Mouse (Mus musculus): ENCODE measurements around the gene Rom1. TPM values are rescaled to one million over a fixed set of nuclear protein-coding genes. Genes with fewer than 3 reads are reported as not detected.

Gene Rom1
- polyA plus RNA-seq, 1 experiment from 2014 or later = 1.7 TPM

GRCm38 (mm10) chr19:8966198-8966589 lies 37.0 kb upstream of the Rom1 start:
- Histone ChIP-seq H3K9me3 (replicated peaks; ENCODE audit: control insufficient read depth, low read length) (no peaks in the 10 kb centered on the region), H3K4me2 (peak overlapping the region; percentile 80), H3K4me1 (ENCODE audit: control insufficient read depth, insufficient read depth, low read length) (peaks cover 9% of the 10 kb centered on the region), H3K27ac (ENCODE audit: low read depth, low read length) (peak overlapping the region; percentile 90), H3K9ac (ENCODE audit: low read depth, low read length) (peak overlapping the region; percentile 87), H3K4me3 (ENCODE audit: low read depth, low read length) (peak overlapping the region; percentile 70), H3K36me3 (ENCODE audit: control insufficient read depth, insufficient read depth, low read length) (peaks cover 50% of the 10 kb centered on the region), H3K27me3 (ENCODE audit: control insufficient read depth, insufficient read depth, low read length) (no peaks in the 10 kb centered on the region)
- ATAC-seq (replicated peaks; ENCODE audit: insufficient number of reproducible peaks, low FRiP score, low TSS enrichment) = no peak
- 36% methylated on average over 5 of the region's 5 CpGs for WGBS (ENCODE audit: insufficient replicate concordance)

DNA sequence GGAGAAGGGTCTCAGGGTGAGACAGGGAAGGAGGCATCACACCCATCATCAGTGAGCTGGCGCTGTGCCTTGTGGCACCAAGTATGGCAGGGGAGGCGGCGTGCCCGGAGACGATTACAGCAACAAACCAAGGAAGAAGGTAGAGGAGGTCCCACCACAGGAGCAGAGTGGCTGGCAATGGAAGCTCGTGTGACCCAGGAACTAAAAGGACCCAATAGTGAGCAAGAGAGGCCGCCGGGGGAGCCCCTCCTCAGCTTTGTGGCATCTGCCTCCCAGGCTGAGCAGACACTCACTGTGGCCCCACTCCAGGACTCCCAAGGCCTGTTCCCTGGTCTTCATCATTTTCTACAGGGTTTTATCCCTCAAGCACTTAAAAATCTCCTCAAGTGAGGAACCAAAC lies 36.6 kb upstream of the Rom1 start:
- Histone ChIP-seq H3K27ac (ENCODE audit: low read depth, low read length) (peak overlapping the region; percentile 90), H3K27me3 (ENCODE audit: control insufficient read depth, insufficient read depth, low read length) (no peaks in the 10 kb centered on the region), H3K9me3 (replicated peaks; ENCODE audit: control insufficient read depth, low read length) (no peaks in the 10 kb centered on the region), H3K9ac (ENCODE audit: low read depth, low read length) (peak overlapping the region; percentile 87), H3K4me1 (ENCODE audit: control insufficient read depth, insufficient read depth, low read length) (peaks cover 9% of the 10 kb centered on the region), H3K4me2 (peak overlapping the region; percentile 80), H3K36me3 (ENCODE audit: control insufficient read depth, insufficient read depth, low read length) (peaks cover 46% of the 10 kb centered on the region), H3K4me3 (ENCODE audit: low read depth, low read length) (peak overlapping the region; percentile 70)
- ATAC-seq (replicated peaks; ENCODE audit: insufficient number of reproducible peaks, low FRiP score, low TSS enrichment) = no peak
- WGBS (ENCODE audit: insufficient replicate concordance) = 63% methylated on average over 8 of the region's 8 CpGs

DNA sequence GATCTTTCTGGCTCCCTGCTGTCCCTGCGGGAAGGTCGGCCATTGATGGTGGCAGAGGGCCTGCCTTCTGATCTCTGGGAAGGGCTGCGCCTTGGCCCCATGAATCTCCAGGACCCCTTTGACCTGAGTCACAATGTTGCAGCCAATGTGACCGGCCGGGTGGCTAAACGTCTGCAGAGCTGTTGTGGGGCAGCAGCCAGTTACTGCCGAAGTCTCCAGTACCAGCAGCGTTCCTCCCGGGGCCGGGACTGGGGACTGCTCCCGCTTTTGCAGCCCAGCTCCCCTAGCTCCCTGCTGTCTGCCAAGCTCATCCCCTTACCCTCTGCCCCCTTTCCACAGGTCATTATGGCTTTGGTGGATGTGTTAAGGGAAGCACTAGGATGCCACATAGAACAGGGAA lies 35.9 kb upstream of the Rom1 start:
- ATAC-seq (replicated peaks; ENCODE audit: insufficient number of reproducible peaks, low FRiP score, low TSS enrichment) = no peak
- H3K27me3 ChIP-seq (ENCODE audit: control insufficient read depth, insufficient read depth, low read length) = no peaks in the 10 kb centered on the region
- H3K4me1 ChIP-seq (ENCODE audit: control insufficient read depth, insufficient read depth, low read length) = peaks cover 9% of the 10 kb centered on the region
- H3K9ac ChIP-seq (ENCODE audit: low read depth, low read length) = 0 out of 2 replicates have a peak overlapping the region, but pooled peaks have one; percentile 16
- H3K9me3 ChIP-seq (replicated peaks; ENCODE audit: control insufficient read depth, low read length) = no peaks in the 10 kb centered on the region
- H3K4me2 ChIP-seq = no peak overlapping the region
- 86% methylated on average over 11 of the region's 11 CpGs for WGBS (ENCODE audit: insufficient replicate concordance)
- H3K27ac ChIP-seq (ENCODE audit: low read depth, low read length) = no peak overlapping the region; the same call in 1 of the 2 replicates
- H3K36me3 ChIP-seq (ENCODE audit: control insufficient read depth, insufficient read depth, low read length) = peaks cover 40% of the 10 kb centered on the region
- no peak overlapping the region for H3K4me3 ChIP-seq (ENCODE audit: low read depth, low read length)

DNA sequence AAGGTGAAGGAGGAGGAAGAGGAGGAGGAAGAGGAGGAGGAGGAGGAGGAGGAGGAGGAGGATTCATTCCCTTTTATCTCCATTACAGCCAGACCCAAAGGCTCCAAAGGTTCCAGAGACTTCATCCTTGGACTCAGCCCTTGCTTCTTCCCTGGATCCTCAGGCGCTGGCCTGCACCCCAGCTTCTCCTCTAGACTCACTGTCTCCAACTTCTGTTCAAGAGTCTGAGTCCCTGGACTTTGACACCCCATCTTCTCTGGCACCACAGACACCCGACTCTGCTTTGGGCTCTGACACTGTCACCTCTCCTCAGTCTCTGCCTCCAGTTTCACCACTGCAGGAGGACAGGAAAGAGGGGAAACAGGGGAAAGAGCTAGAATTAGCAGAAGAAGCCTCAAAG lies 33.1 kb upstream of the Rom1 start:
- peaks cover 5% of the 10 kb centered on the region for H3K4me1 ChIP-seq (ENCODE audit: control insufficient read depth, insufficient read depth, low read length)
- no peak overlapping the region for H3K4me2 ChIP-seq
- H3K27me3 ChIP-seq (ENCODE audit: control insufficient read depth, insufficient read depth, low read length) = no peaks in the 10 kb centered on the region
- H3K27ac ChIP-seq (ENCODE audit: low read depth, low read length) = no peak overlapping the region
- H3K36me3 ChIP-seq (ENCODE audit: control insufficient read depth, insufficient read depth, low read length) = peaks cover 38% of the 10 kb centered on the region
- H3K9ac ChIP-seq (ENCODE audit: low read depth, low read length) = no peak overlapping the region
- no peak for ATAC-seq (replicated peaks; ENCODE audit: insufficient number of reproducible peaks, low FRiP score, low TSS enrichment)
- no peak overlapping the region for H3K4me3 ChIP-seq (ENCODE audit: low read depth, low read length)
- H3K9me3 ChIP-seq (replicated peaks; ENCODE audit: control insufficient read depth, low read length) = no peaks in the 10 kb centered on the region
- 88% methylated on average over 2 of the region's 2 CpGs for WGBS (ENCODE audit: insufficient replicate concordance)

DNA sequence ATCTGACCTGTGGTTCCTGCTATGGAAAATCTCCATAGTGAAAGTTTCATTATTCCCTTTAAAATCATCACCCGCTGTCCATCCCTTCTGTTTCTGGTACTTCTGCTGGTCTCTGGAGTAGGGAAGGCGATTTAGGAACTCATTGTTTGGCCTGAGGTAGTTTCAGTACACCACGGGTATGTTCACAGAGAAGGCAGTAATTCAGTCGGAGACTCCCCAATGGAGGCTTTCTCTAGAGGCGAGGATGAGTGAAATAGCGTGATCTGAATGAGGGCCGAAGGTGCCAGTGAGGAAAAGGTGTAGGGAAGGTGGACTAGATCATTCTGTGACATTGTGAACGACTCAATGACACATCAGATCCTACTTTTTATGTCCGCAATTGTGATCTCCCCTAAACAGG lies 25.0 kb upstream of the Rom1 start:
- no peak for ATAC-seq (replicated peaks; ENCODE audit: insufficient number of reproducible peaks, low FRiP score, low TSS enrichment)
- H3K4me2 ChIP-seq = peak overlapping the region; percentile 91
- H3K36me3 ChIP-seq (ENCODE audit: control insufficient read depth, insufficient read depth, low read length) = peaks cover 21% of the 10 kb centered on the region
- no peaks in the 10 kb centered on the region for H3K27me3 ChIP-seq (ENCODE audit: control insufficient read depth, insufficient read depth, low read length)
- H3K4me3 ChIP-seq (ENCODE audit: low read depth, low read length) = peak overlapping the region; percentile 86
- H3K4me1 ChIP-seq (ENCODE audit: control insufficient read depth, insufficient read depth, low read length) = peaks cover 7% of the 10 kb centered on the region; the same call in 1 of the 2 replicates
- H3K9me3 ChIP-seq (replicated peaks; ENCODE audit: control insufficient read depth, low read length) = no peaks in the 10 kb centered on the region
- WGBS (ENCODE audit: insufficient replicate concordance) = 6% methylated on average over 9 of the region's 9 CpGs
- H3K9ac ChIP-seq (ENCODE audit: low read depth, low read length) = peak overlapping the region; percentile 85
- peak overlapping the region; percentile 71 for H3K27ac ChIP-seq (ENCODE audit: low read depth, low read length)

DNA sequence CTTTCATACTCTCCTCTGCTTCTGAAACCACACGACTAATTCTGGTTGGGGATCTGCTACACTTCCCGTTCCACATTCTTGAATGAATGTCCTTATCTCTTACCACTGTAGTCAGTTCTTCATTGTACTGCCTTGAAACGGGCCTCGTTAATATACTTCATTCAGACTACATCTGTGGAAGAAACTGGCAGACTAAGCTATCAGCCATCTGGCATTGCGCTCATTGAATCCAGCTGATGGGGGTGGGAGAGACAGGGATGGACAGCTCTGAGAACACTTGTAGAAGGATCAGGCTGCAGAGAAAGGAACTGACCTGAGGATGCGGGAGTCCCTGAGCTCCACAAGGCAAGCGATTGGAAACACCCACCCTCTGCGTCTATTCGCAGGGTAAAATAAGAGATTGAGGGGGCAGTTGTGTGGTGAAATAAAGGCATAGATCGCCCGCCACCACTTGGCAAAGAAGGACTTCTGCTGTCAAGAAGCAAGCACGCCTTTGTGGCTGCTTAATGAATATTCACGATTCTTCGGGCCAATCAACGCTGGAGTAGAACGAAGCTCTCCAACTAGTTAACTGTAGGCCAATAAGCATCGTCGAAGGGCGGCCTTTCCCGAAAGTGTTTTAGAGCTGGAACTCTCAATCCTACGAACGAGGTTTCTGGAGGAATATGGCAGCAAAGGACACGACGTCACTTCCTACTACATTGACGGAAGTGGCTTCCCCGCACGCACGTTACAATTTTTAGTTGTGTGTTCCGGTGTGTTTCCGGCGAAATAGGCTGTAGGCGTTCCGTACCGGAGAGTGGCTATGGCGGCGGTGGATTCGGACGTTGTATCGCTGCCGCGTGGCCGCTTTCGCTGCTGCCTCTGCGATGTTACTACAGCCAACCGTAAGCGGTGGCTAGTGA lies 24.2 kb upstream of the Rom1 start, which contains the start of gene Tut1:
Gene Tut1 (plus strand): TSS at position 713 of the 905 bp plus-strand sequence.
- Histone ChIP-seq H3K27ac (ENCODE audit: low read depth, low read length) (peak within 1 kb of the TSS; percentile 71), H3K27me3 (ENCODE audit: control insufficient read depth, insufficient read depth, low read length) (no peaks in the 10 kb centered on the region), H3K36me3 (ENCODE audit: control insufficient read depth, insufficient read depth, low read length) (peaks cover 24% of the 10 kb centered on the region), H3K9ac (ENCODE audit: low read depth, low read length) (peak within 1 kb of the TSS; percentile 85), H3K4me1 (ENCODE audit: control insufficient read depth, insufficient read depth, low read length) (peaks cover 7% of the 10 kb centered on the region; the same call in 1 of the 2 replicates), H3K4me2 (peak within 1 kb of the TSS; percentile 91), H3K4me3 (ENCODE audit: low read depth, low read length) (peak within 1 kb of the TSS; percentile 86), H3K9me3 (replicated peaks; ENCODE audit: control insufficient read depth, low read length) (no peaks in the 10 kb centered on the region)
- 2% methylated on average over 46 of the region's 46 CpGs for WGBS (ENCODE audit: insufficient replicate concordance)
- peak; percentile 90 for ATAC-seq (replicated peaks; ENCODE audit: insufficient number of reproducible peaks, low FRiP score, low TSS enrichment)

DNA sequence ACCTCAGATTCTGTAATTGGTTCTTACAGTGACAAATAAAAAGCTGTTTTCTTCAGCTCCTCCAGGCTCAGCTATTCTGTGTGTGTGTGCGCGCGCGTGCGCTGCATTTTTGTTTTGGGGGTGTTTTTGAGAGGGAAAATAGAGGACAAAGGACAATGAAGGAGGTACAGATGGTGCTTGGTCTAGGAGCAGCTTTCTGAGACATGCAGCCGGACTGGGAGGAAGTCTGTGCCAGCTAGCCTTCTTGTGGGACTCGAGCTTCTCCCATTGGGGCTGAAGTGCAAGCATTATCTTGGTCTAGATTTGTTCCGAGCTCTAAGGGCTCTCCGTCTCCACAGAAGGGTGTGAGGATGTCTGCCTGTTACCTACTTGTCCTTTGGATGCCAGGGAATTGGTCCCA lies 23.1 kb upstream of the Rom1 start:
- ATAC-seq (replicated peaks; ENCODE audit: insufficient number of reproducible peaks, low FRiP score, low TSS enrichment) = no peak
- peaks cover 7% of the 10 kb centered on the region; the same call in 1 of the 2 replicates for H3K4me1 ChIP-seq (ENCODE audit: control insufficient read depth, insufficient read depth, low read length)
- no peaks in the 10 kb centered on the region for H3K27me3 ChIP-seq (ENCODE audit: control insufficient read depth, insufficient read depth, low read length)
- H3K4me2 ChIP-seq = no peak overlapping the region; the same call in 1 of the 2 replicates
- peak overlapping the region; percentile 43; the same call in 1 of the 2 replicates for H3K9ac ChIP-seq (ENCODE audit: low read depth, low read length)
- 90% methylated on average over 9 of the region's 9 CpGs for WGBS (ENCODE audit: insufficient replicate concordance)
- no peak overlapping the region for H3K27ac ChIP-seq (ENCODE audit: low read depth, low read length)
- peaks cover 32% of the 10 kb centered on the region for H3K36me3 ChIP-seq (ENCODE audit: control insufficient read depth, insufficient read depth, low read length)
- no peak overlapping the region for H3K4me3 ChIP-seq (ENCODE audit: low read depth, low read length)
- H3K9me3 ChIP-seq (replicated peaks; ENCODE audit: control insufficient read depth, low read length) = no peaks in the 10 kb centered on the region

GRCm38 (mm10) chr19:8950190-8950589 lies 21.0 kb upstream of the Rom1 start:
- Histone ChIP-seq H3K9me3 (replicated peaks; ENCODE audit: control insufficient read depth, low read length) (no peaks in the 10 kb centered on the region), H3K27ac (ENCODE audit: low read depth, low read length) (no peak overlapping the region), H3K4me1 (ENCODE audit: control insufficient read depth, insufficient read depth, low read length) (peaks cover 7% of the 10 kb centered on the region), H3K4me3 (ENCODE audit: low read depth, low read length) (no peak overlapping the region), H3K4me2 (no peak overlapping the region), H3K27me3 (ENCODE audit: control insufficient read depth, insufficient read depth, low read length) (no peaks in the 10 kb centered on the region), H3K36me3 (ENCODE audit: control insufficient read depth, insufficient read depth, low read length) (peaks cover 44% of the 10 kb centered on the region), H3K9ac (ENCODE audit: low read depth, low read length) (no peak overlapping the region)
- ATAC-seq (replicated peaks; ENCODE audit: insufficient number of reproducible peaks, low FRiP score, low TSS enrichment) = no peak
- WGBS (ENCODE audit: insufficient replicate concordance) = 90% methylated on average over 5 of the region's 5 CpGs
